Mouse (Mus musculus) liver, embryonic 14.5 days (tissue): ENCODE data around the gene Zbtb22. TPM values are rescaled to one million over a fixed set of nuclear protein-coding genes. Genes with fewer than 3 reads are reported as not detected.

ENCODE experiments used
- ATAC-seq: fragments of 200-750 bp; cut with Nextera tagmentation; 2 replicates; pipeline ENCODE4 v1.8.0; 2017; ENCODE audit warnings: moderate number of reproducible peaks, mild to moderate bottlenecking, moderate library complexity; ENCODE audit not compliant: insufficient read depth
- DNase-seq, 3 experiments: peaks; one replicate each; pipeline ENCODE4 v3.0.0-alpha.2; 2012 to 2013; ENCODE audit warnings: low read depth in 3 of 3, low spot score in 3 of 3
- H3K27ac ChIP-seq: fragments of 300-500 bp; sonication (generic); 2 replicates; pipeline ENCODE4 v1.5.1; 2014; ENCODE audit warnings: moderate library complexity, mild to moderate bottlenecking, control low read depth, inconsistent platforms
- H3K27me3 ChIP-seq: fragments of 300-500 bp; sonication (generic); 2 replicates; pipeline ENCODE4 v1.6.1; 2014; ENCODE audit warnings: mild to moderate bottlenecking, low read length, moderate library complexity; ENCODE audit not compliant: control insufficient read depth, insufficient read depth
- H3K36me3 ChIP-seq: fragments of 300-500 bp; sonication (generic); replicated peaks from 2 replicates; pipeline ENCODE4 v1.6.1; 2014; ENCODE audit warnings: low read depth; ENCODE audit not compliant: control insufficient read depth, insufficient read depth
- H3K4me1 ChIP-seq, 2 experiments: fragments of 200-500 bp in 1 of 2; fragments of 300-500 bp in 1 of 2; sonication (generic) in 1 of 2; replicated peaks; 2 replicates each; pipeline ENCODE4 v1.6.1; 2012 to 2014; ENCODE audit warnings: antibody characterized with exemption in 1 of 2, inconsistent platforms in 1 of 2, low read length in 1 of 2; ENCODE audit not compliant: control insufficient read depth in 2 of 2, insufficient read depth in 2 of 2
- H3K4me2 ChIP-seq: fragments of 300-500 bp; sonication (generic); 2 replicates; pipeline ENCODE4 v1.6.1; 2014; ENCODE audit warnings: low read depth, mild to moderate bottlenecking, control low read depth, moderate library complexity
- H3K4me3 ChIP-seq, 2 experiments: fragments of 200-500 bp in 1 of 2; fragments of 300-500 bp in 1 of 2; sonication (generic) in 1 of 2; 2 replicates each; pipeline ENCODE4 v1.5.1; 2012 to 2014; ENCODE audit warnings: low read depth in 2 of 2, low read length in 2 of 2, mild to moderate bottlenecking in 2 of 2, control low read depth in 1 of 2, inconsistent platforms in 1 of 2, moderate library complexity in 1 of 2; ENCODE audit not compliant: insufficient read depth in 1 of 2
- H3K9ac ChIP-seq: fragments of 300-500 bp; sonication (generic); replicated peaks from 2 replicates; pipeline ENCODE4 v1.6.1; 2014; ENCODE audit warnings: mild to moderate bottlenecking, control low read depth, moderate library complexity
- H3K9me3 ChIP-seq: fragments of 300-500 bp; sonication (generic); 2 replicates; pipeline ENCODE4 v1.6.1; 2016; ENCODE audit warnings: low read length, mixed read lengths; ENCODE audit not compliant: control insufficient read depth
- CTCF ChIP-seq: IDR thresholded peaks from 2 replicates; pipeline ENCODE4 v1.5.1; 2016; ENCODE audit warnings: antibody characterized with exemption, low read depth, control low read depth
- EP300 ChIP-seq: IDR thresholded peaks from 2 replicates; pipeline ENCODE4 v1.6.1; 2016; ENCODE audit warnings: antibody characterized with exemption, low read depth
- WGBS: fragments of 180-500 bp; shearing (Covaris S2); extraction: QIAGEN DNeasy Blood & Tissue Kit; methylation state at CpG from one replicate; pipeline ENCODE4 v1.1.7; 2014; ENCODE audit not compliant: insufficient replicate concordance; 5-methylcytosine and 5-hydroxymethylcytosine counted together
- polyA plus RNA-seq, 2 experiments: library from polyadenylated mRNA; depleted of rRNA in 1 of 2; stranded (reverse) in 1 of 2; unstranded in 1 of 2; fragments of >200 nt; fragmentation: Nextera tagmentation in 1 of 2; extraction: Ambion mirVana in 1 of 2; gene quantifications; 2 replicates each; pipeline versions ENCODE4 v1.2.1 to v1.2.3; 2012 to 2014

The Zbtb22 gene
- polyA plus RNA-seq, 2 experiments: 4.8 to 12.1 TPM

DNA sequence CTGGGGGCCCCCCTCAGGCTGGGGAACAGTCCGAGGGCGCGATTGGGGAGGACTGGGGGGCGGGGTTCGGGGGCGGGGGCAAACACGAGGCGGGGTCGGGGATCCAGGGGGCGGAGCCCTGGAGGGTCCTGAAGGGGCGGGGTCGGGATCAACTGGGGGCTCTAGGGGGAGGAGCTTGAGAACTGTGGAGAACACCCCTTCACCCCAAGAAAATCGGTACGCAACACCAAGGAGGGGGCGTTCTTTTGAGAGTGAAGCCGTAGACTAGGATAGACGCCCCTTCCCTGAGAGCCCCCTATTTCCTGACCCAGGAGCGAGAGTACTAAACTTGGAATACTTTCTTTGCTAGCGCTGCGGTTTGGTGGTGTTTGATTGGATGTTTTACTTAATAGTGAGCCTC, 590 bp downstream of the Zbtb22 start:
- ATAC-seq (no peak; the same call in 1 of the 2 replicates), DNase-seq (no peak)
- Histone ChIP-seq H3K4me1 (peaks cover 10 to 18% of the 10 kb centered on the region in 2 experiments), H3K9ac (peak overlapping the region; percentile 68), H3K9me3 (peaks cover 5% of the 10 kb centered on the region), H3K27me3 (no peaks in the 10 kb centered on the region), H3K4me3 (peak overlapping the region; percentile 71 to 86), H3K4me2 (peak overlapping the region; percentile 75), H3K36me3 (peaks cover 32% of the 10 kb centered on the region), H3K27ac (peak overlapping the region; percentile 71)
- TF ChIP-seq CTCF (no peak), EP300 (no peak)
- 6% methylated on average over 15 of the region's 20 CpGs for WGBS

DNA sequence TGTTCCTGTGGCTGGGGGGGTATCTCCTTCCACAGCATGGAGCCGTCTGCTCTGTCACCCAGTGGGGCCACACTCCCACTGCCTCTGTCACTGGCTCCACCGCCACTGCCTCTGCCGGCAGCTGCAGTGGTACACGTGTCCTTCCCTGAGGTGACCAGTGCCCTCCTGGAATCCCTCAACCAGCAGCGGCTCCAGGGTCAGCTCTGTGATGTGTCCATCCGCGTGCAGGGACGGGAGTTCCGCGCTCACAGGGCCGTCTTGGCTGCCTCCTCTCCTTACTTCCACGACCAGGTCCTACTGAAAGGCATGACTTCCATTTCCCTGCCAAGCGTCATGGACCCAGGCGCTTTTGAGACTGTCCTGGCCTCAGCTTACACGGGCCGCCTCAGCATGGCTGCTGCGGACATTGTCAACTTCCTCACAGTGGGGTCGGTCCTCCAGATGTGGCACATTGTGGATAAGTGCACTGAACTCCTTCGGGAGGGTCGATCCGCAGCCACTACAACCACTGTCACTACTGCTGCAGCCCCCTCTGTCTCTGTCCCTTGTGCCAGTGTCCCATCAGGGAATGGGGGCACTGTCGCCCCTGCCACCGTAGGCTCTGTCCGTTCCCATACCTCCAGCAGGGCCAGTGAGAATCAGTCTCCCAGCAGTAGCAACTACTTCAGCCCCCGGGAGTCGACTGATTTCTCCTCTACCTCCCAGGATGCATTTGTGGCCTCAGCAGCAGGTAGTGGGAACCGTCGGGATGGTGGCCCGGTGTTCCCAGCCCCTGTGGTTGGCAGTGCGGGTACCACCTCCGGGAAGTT, 1.3 kb downstream of the Zbtb22 start:
- Histone ChIP-seq H3K9me3 (peaks cover 5% of the 10 kb centered on the region), H3K4me2 (peak overlapping the region; percentile 75), H3K4me3 (peak overlapping the region; percentile 21 to 71; a peak in 3 of 4 replicates), H3K36me3 (peaks cover 26% of the 10 kb centered on the region), H3K9ac (no peak overlapping the region), H3K27ac (no peak overlapping the region), H3K4me1 (peaks cover 10 to 18% of the 10 kb centered on the region in 2 experiments), H3K27me3 (no peaks in the 10 kb centered on the region)
- TF ChIP-seq EP300: no peak
- ATAC-seq (no peak), DNase-seq (no peak)
- WGBS: 86% methylated on average over 31 of the region's 31 CpGs

DNA sequence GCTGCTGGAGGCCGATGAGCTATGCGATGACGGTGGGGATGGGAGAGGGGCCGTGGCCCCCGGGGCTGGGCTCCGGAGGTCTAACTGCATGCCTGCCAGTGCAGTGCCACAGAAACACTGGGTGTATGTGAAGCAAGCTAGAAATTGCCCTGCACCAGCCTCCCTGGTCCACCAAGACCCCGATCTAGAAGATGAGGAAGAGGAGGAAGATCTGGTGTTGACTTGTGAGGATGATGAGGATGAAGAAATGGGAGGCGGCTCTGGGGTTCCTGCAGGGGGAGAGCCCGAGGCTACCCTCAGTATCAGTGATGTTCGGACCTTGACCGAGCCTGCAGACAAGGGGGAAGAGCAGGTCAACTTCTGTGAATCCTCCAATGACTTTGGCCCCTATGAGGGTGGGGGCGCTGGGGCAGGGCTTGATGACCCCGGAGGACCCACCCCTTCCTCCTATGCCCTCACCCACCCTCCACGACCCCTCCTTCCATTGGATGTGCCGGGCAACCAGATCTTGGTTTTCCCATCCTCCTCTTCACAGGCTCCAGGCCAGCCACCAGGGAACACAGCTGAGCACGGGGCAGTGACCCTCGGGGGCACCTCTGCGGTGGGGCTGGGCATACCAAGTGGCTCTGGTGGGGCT, 2.1 kb downstream of the Zbtb22 start:
- Histone ChIP-seq H3K36me3 (peaks cover 20% of the 10 kb centered on the region), H3K9me3 (peaks cover 5% of the 10 kb centered on the region), H3K27ac (no peak overlapping the region), H3K9ac (no peak overlapping the region), H3K4me2 (no peak overlapping the region), H3K27me3 (no peaks in the 10 kb centered on the region), H3K4me1 (peaks cover 10 to 18% of the 10 kb centered on the region in 2 experiments), H3K4me3 (peak overlapping the region in 1 of 2 experiments; percentile 0; a peak in 1 of 4 replicates)
- DNase-seq (no peak), ATAC-seq (no peak)
- TF ChIP-seq EP300 (no peak), CTCF (no peak)
- WGBS: 84% methylated on average over 18 of the region's 18 CpGs

DNA sequence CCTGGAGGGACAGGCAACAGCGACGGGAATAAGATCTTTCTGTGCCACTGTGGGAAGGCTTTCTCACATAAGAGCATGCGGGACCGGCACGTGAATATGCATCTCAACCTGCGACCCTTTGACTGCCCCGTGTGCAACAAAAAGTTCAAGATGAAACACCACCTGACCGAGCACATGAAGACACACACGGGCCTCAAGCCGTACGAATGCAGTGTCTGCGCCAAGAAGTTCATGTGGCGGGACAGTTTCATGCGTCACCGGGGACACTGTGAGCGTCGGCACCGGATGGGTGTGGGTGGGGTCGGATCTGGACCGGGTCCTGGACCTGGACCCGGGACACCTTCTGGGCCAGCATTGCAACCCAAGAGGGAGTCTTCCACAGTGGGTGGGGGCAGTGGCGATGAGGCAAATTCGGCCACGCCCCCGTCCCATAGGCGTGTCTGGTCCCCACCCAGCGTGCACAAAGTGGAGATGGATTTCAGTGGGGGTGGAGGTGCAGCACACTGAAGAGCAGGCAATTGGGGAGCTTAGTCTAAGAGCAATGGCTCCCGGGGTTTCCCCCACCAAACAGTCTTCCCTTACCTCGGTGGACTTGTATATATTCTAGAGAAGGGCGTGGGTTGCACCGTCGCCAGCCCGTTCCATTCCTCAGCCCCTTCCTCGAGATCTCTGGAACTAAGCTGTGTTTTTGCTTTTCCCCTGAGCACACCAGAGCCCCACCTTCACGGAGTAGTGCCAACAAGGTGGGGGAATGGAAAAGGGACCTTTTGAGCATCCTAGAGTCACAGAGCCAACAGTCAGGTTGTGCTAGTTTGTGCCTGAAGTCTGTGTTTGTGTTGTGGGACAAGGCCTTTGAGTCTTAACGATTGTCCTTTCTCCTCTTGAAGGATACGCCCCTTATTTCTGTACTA, 2.8 kb downstream of the Zbtb22 start:
- DNase-seq: no peak
- peaks cover 10 to 18% of the 10 kb centered on the region in 2 experiments for H3K4me1 ChIP-seq

More for the DNA sequence above, 2.8 kb downstream of the Zbtb22 start:
- Histone ChIP-seq H3K36me3 (peaks cover 14% of the 10 kb centered on the region), H3K27ac (peak overlapping the region; percentile 78), H3K9me3 (peaks cover 5% of the 10 kb centered on the region), H3K4me2 (peak overlapping the region; percentile 88), H3K9ac (peak overlapping the region; percentile 84), H3K4me3 (peak overlapping the region; percentile 77 to 92), H3K27me3 (no peaks in the 10 kb centered on the region)
- peak; percentile 2; the same call in 1 of the 2 replicates for ATAC-seq
- TF ChIP-seq EP300 (no peak), CTCF (no peak)
- WGBS: 50% methylated on average over 37 of the region's 37 CpGs
